Mouse (Mus musculus) adipocyte (in vitro differentiated cells): ENCODE measurements around the gene Sptbn4.
A peak's percentile ranks its signal among the peaks of the same experiment; 100 is the strongest.

Source experiments
- DNase-seq: peaks from one replicate; pipeline ENCODE4 v3.0.0-alpha.2; 2016; ENCODE audit warnings: low spot score

Gene Sptbn4

DNA sequence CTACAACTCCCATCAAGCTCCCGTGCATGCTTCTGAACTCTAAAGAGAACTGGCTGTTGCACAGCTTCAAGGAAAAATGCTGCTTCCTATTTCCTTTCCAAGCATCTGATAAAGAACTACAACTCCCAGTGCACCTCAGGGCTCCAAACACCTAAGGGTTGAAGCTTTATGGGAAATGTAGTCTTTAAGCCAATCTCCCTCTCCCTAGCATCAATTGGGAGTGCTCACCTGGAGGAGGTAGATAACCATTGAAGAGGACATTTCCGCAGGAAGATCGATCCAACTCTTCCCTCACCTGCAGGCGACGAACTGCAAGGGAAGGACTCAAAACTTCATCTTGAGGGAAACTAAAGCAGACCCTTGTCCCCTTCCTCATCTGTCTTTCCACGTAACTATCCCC, 93.3 kb downstream of the Sptbn4 start:
- DNase-seq = no peak

GRCm38 (mm10) chr7:27345444-27345843, 102.0 kb downstream of the Sptbn4 start:
- no peak for DNase-seq

GRCm38 (mm10) chr7:27342595-27342994, 104.9 kb downstream of the Sptbn4 start:
- DNase-seq = peak; percentile 21

DNA sequence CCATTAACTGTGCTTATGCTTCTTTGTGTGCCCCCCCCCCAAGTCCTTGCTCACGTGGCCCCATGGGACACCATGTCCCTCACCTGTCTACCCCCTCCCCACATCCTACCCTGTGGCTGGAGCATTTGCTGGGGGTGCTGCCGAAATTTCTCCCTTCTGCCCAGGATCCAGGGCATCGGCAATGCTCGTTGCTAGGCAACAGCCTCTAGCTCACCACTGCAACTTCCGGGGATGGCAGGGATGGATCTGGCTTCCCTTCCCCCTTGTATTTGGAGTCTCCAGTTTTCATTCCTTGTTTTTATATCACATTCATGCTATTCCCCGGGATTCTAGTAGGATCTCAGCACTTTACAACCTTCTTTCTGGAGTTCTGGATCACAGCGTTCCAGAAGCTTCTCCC, 108.0 kb downstream of the Sptbn4 start:
- no peak for DNase-seq

DNA sequence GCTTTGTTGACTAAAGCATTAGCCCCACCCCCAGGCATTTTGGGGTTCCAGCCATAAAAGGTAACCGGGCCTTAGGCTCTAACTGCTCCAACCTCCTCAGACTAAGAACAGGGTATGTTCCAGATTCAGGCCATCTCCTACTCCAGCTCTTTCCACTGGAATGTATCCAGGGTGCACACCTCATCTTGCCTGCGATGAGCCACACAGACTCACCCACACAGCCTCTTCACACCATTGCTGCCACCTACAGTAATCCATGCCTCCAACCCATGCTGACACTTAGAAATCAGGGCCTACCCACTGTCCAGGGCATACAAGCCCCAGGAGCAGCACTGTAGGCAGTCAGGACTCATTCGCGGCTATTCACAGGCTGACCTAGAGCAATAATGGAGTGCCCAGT, 108.4 kb downstream of the Sptbn4 start:
- no peak for DNase-seq

- DNase-seq = no peak
Observed at GRCm38 (mm10) chr7:27337175-27337853, 110.2 kb downstream of the Sptbn4 start, which contains the start of gene Ltbp4. Gene Ltbp4, minus strand, starts transcription at chr7:27337692.

GRCm38 (mm10) chr7:27335928-27336823, 111.3 kb downstream of the Sptbn4 start:
- DNase-seq = peak; percentile 83

DNA sequence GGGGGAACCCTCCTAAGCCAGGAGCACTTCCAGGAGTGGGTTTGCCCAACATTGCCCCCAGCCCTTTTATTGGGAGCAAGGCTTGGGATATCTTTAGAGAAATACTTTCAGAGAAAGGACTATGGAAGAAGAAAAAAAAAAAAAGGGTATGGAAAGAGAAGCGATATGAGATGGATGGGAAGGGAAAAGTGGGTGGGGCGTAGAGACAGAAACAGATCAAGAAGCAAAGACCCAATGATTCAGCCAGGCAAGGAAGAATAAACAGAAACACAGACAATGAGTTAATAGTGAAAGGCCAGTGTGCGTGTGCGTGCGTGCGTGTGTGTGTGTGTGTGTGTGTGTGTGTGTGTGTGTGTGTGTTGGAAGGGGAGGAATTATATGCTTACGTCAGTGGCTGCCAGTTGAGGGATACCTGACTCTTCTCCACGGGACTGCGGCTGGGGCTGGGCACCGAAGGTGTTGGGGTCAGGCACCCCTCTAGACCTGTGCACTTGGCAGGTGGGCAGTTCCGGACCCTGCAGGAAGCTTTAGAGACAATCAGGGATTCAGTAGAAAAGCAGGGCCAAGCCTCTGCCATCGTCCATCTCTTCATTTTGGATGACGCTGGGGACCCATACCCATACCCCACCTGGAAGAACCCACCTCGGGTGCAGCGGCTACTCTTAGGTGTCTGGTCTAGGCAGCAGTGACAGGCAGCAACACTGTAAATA, 112.3 kb downstream of the Sptbn4 start:
- no peak for DNase-seq

GRCm38 (mm10) chr7:27334405-27334911, 113.0 kb downstream of the Sptbn4 start:
- no peak for DNase-seq

- no peak for DNase-seq
Observed at GRCm38 (mm10) chr7:27333316-27333941, 114.1 kb downstream of the Sptbn4 start.

GRCm38 (mm10) chr7:27332353-27333199, 114.9 kb downstream of the Sptbn4 start:
- DNase-seq = peak; percentile 69

GRCm38 (mm10) chr7:27331854-27332253, 115.6 kb downstream of the Sptbn4 start:
- DNase-seq = no peak

- peak; percentile 51 for DNase-seq
Observed at GRCm38 (mm10) chr7:27331541-27331851, 116.0 kb downstream of the Sptbn4 start.

- peak; percentile 86 for DNase-seq
Observed at GRCm38 (mm10) chr7:27330709-27331540, 116.6 kb downstream of the Sptbn4 start.

- no peak for DNase-seq
Observed at GRCm38 (mm10) chr7:27329981-27330380, 117.5 kb downstream of the Sptbn4 start.

GRCm38 (mm10) chr7:27329326-27329947, 118.0 kb downstream of the Sptbn4 start:
- DNase-seq = no peak

- no peak for DNase-seq
Observed at GRCm38 (mm10) chr7:27328648-27329047, 118.8 kb downstream of the Sptbn4 start.

DNA sequence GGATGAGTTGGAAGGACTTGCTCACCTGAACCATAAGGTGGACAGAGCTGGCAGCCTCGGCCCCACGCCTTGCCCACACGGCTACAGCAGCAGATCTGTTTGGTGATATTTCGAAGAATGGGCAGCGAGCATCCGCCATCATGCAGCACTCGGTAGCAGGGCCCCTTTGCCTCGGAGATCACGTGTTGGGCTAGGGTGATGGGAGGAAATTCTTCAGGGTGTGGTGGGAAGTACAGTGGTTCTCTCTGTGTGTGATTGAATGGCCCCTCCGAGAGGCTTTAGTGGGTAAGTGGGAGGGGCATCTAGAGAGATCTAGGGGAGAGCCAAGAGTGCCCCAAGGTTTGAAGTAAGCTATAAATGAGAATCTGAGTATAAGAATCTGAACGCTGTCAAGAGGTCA, 119.3 kb downstream of the Sptbn4 start:
- no peak for DNase-seq

DNA sequence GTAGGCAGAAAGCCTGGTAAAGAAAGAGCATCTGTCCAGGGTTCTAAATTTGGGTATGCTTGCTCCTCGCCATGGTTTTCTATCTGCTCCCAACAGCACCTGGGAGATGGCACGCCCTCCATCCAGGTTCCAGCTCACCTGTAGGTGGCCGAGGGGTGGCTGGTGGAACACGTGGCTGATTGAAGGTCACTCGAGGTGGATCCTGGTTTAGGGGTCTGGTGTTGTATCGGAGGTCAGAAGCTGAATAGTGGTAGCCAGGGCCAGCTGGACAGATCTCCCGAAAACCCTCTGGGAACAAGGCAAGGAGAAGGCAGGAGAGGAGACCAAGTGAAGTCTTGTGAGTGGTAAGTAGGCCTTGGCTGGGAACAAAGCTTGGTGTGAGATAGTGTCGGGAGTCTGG, 120.0 kb downstream of the Sptbn4 start:
- DNase-seq = no peak
